Mouse (Mus musculus) forebrain, embryonic 16.5 days (tissue): ENCODE measurements at regions not wholly inside any gene's neighbourhood (a gene's known extent, or its start where the extent isn't known, plus 50 kb on each side); places are given as distances from the start of the nearest gene placed in this dataset.

ENCODE experiments used
- ATAC-seq: fragments of 200-750 bp; cut with Nextera tagmentation; 2 replicates; pipeline ENCODE4 v1.8.0; 2017; ENCODE audit warnings: mild to moderate bottlenecking, moderate library complexity
- H3K27ac ChIP-seq: fragments of 300-500 bp; sonication (generic); 2 replicates; pipeline ENCODE4 v1.5.1; 2014; ENCODE audit warnings: low read length, control low read depth
- H3K27me3 ChIP-seq: fragments of 300-500 bp; sonication (generic); replicated peaks from 2 replicates; pipeline ENCODE4 v1.6.1; 2014; ENCODE audit warnings: low read length; ENCODE audit not compliant: control insufficient read depth, insufficient read depth
- H3K36me3 ChIP-seq: fragments of 300-500 bp; sonication (generic); 2 replicates; pipeline ENCODE4 v1.6.1; 2014; ENCODE audit not compliant: control insufficient read depth, insufficient read depth
- H3K4me1 ChIP-seq: fragments of 300-500 bp; sonication (generic); replicated peaks from 2 replicates; pipeline ENCODE4 v1.6.1; 2014; ENCODE audit warnings: low read length; ENCODE audit not compliant: control insufficient read depth, insufficient read depth
- H3K4me2 ChIP-seq: fragments of 300-500 bp; sonication (generic); 2 replicates; pipeline ENCODE4 v1.6.1; 2014; ENCODE audit warnings: mild to moderate bottlenecking, low read length, control low read depth
- H3K4me3 ChIP-seq: fragments of 300-500 bp; sonication (generic); replicated peaks from 2 replicates; pipeline ENCODE4 v1.5.1; 2014; ENCODE audit warnings: mild to moderate bottlenecking, low read length, control low read depth
- H3K9ac ChIP-seq: fragments of 300-500 bp; sonication (generic); replicated peaks from 2 replicates; pipeline ENCODE4 v1.6.1; 2014; ENCODE audit warnings: low read depth, low read length, control low read depth
- H3K9me3 ChIP-seq: fragments of 300-500 bp; sonication (generic); 2 replicates; pipeline ENCODE4 v1.6.1; 2016; ENCODE audit warnings: low read length; ENCODE audit not compliant: control insufficient read depth
- WGBS: fragments of 180-500 bp; shearing (Covaris S2); extraction: QIAGEN DNeasy Blood & Tissue Kit; methylation state at CpG from one replicate; pipeline ENCODE4 v1.1.7; 2014; 5-methylcytosine and 5-hydroxymethylcytosine counted together

DNA sequence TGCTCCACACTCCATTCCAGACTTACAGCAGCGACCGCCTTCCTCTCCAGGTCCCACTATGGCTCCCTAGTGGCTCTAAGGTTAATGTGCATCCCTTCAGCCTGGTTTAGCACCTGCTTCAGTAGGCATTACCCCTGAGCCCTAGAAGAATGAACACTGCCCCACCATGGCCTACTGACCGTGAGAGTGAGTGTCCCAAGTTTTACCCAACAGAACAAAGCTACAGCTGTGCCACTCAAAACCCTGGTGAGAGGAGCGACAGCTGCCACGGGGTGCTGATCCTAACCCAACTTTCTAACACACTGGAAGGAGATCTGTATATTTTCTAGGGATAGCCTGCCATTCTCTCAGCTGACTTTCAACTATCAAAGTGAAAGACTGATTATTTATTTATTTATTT, 208.9 kb upstream of the Klf14 start:
- H3K4me1 ChIP-seq: peaks cover 30% of the 10 kb centered on the region
- 91% methylated on average over 5 of the region's 5 CpGs for WGBS
- no peaks in the 10 kb centered on the region for H3K27me3 ChIP-seq

DNA sequence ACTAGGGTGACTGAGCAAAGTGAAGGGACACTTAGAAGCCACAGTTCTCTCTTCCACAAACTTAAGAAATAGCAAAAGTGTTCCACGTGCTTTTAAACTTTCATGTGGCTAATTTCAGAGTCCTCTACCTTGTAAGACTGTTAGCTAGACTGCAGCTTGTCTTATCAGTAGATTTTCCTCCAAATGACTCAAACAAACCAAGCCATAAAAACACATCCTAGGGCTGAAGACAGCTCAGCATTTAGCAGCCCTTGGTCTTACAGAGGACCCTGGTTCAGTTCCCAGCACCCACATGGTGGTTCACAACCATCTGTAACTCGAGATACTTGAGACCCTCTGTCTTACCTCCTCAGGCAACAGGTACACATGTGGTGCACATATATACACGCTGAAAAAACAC, 209.9 kb upstream of the Klf14 start:
- no peaks in the 10 kb centered on the region for H3K36me3 ChIP-seq
- no peak overlapping the region for H3K9ac ChIP-seq
- no peak overlapping the region for H3K27ac ChIP-seq
- no peaks in the 10 kb centered on the region for H3K9me3 ChIP-seq
- H3K4me2 ChIP-seq: no peak overlapping the region
- H3K4me1 ChIP-seq: peaks cover 30% of the 10 kb centered on the region
- no peak for ATAC-seq
- H3K4me3 ChIP-seq: no peak overlapping the region
- H3K27me3 ChIP-seq: no peaks in the 10 kb centered on the region
- 91% methylated on average over 3 of the region's 3 CpGs for WGBS

More for the DNA sequence above, 208.9 kb upstream of the Klf14 start:
- Histone ChIP-seq H3K36me3 (no peaks in the 10 kb centered on the region), H3K9ac (no peak overlapping the region), H3K27ac (no peak overlapping the region), H3K4me3 (no peak overlapping the region), H3K9me3 (no peaks in the 10 kb centered on the region), H3K4me2 (no peak overlapping the region)
- ATAC-seq: no peak

DNA sequence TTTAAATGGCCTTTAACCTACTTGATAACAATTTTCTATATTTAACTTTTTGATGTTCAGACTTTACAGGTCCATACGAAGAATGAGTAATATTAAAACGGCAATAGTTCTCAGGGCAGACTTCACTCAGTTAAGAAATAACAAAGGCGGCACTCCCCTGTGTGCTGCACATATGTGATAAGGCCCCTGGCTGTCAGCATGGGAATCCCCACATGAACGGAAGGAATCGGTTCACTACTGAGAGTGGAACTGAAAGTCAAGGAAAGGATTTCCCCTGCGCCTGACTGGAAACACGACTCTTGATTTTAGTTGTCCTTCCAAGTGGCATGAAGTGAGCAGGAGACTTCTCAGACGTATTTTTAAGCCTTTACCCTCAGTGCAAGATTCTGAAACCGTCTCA, 210.5 kb upstream of the Klf14 start:
- H3K4me1 ChIP-seq: peaks cover 30% of the 10 kb centered on the region
- H3K27ac ChIP-seq: no peak overlapping the region
- H3K4me2 ChIP-seq: no peak overlapping the region
- no peaks in the 10 kb centered on the region for H3K9me3 ChIP-seq
- H3K27me3 ChIP-seq: no peaks in the 10 kb centered on the region
- H3K4me3 ChIP-seq: no peak overlapping the region
- H3K9ac ChIP-seq: no peak overlapping the region
- WGBS: 89% methylated on average over 9 of the region's 9 CpGs
- ATAC-seq: no peak
- no peaks in the 10 kb centered on the region for H3K36me3 ChIP-seq

DNA sequence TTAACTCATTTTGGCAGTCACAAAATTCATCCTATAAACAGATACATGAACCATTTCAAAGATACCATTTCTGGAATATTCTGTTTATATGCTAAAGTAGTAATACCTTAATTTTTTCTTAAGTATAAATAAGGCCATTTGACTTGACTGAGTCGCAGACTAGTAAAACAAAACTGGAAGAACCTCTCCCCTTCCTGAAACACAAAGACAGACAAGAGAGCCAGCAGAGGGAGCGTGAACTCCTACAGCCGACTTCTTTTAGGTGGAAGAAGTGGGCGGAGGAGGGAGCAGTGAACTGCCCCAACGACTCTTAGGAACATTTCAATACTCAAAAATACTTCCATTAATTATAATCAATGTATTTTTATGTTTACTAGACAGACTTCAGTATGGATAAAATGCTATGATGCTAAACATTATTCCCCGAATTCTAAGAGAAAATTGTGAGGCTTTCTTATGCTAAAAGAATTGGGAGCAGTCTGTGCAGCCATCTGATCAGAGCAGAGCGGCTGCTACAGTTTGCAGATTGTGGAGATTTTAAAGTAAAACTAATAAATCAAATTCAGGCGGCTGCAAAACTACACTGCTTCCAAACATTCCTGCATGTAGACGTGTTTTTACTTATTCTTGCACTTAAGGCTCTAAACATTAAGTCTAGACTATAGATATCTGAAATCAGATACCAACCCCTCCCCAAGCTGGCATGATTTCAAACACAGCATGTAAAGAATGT, 211.2 kb upstream of the Klf14 start:
- no peaks in the 10 kb centered on the region for H3K27me3 ChIP-seq
- no peak for ATAC-seq
- no peak overlapping the region for H3K9ac ChIP-seq
- H3K36me3 ChIP-seq: no peaks in the 10 kb centered on the region
- no peak overlapping the region for H3K27ac ChIP-seq
- H3K4me3 ChIP-seq: no peak overlapping the region
- peaks cover 30% of the 10 kb centered on the region for H3K4me1 ChIP-seq
- H3K4me2 ChIP-seq: no peak overlapping the region
- H3K9me3 ChIP-seq: no peaks in the 10 kb centered on the region
- WGBS: 52% methylated on average over 9 of the region's 9 CpGs

DNA sequence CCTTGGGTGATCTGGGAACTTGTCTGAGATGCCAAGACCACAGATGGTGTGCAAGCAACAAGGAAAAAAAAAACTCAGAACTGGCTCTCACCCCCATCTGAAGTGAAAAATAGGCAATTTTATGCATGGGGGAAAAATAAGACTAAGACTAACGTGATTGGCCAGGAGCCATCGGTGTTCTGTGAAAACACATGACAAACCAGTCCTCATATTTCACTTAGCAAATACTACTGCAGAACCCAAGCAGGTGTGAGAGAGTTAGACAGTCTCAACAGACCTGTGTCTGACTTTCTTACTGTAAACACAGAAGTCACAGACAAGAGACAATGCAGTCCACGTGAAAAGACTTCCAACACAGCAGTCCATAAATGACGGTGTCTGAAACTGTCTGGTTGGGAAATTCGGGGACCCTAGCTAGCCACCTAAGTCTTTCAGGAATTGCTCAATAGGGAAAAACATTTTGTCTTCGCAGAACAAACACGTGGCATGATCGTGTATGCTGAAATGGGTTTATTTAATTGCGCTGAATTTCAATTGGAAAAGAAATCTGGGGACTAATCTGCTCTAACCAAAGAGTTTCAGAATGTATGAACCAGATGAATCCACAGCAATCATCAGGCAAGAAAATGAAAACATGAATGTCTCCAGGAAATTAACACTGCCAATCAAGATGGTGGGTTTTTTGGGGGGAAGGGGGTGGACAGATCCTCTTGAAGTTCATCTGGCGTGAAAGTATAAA, 213.1 kb upstream of the Klf14 start:
- no peak overlapping the region for H3K4me3 ChIP-seq
- no peak overlapping the region for H3K4me2 ChIP-seq
- H3K36me3 ChIP-seq: no peaks in the 10 kb centered on the region
- peak overlapping the region; percentile 62 for H3K27ac ChIP-seq
- H3K27me3 ChIP-seq: no peaks in the 10 kb centered on the region
- H3K4me1 ChIP-seq: peaks cover 21% of the 10 kb centered on the region
- H3K9ac ChIP-seq: no peak overlapping the region
- peak; percentile 75 for ATAC-seq
- WGBS: 52% methylated on average over 10 of the region's 10 CpGs
- no peaks in the 10 kb centered on the region for H3K9me3 ChIP-seq

- H3K36me3 ChIP-seq: no peaks in the 10 kb centered on the region
- no peak for ATAC-seq
- H3K9me3 ChIP-seq: no peaks in the 10 kb centered on the region
- no peak overlapping the region for H3K9ac ChIP-seq
- H3K27me3 ChIP-seq: no peaks in the 10 kb centered on the region
- no peak overlapping the region for H3K27ac ChIP-seq
- no peak overlapping the region for H3K4me2 ChIP-seq
- H3K4me1 ChIP-seq: peaks cover 12% of the 10 kb centered on the region
- no peak overlapping the region for H3K4me3 ChIP-seq
- 75% methylated on average over 6 of the region's 6 CpGs for WGBS
These were observed 216.9 kb upstream of the Klf14 start for GRCm38 (mm10) chr6:31175769-31176168.

DNA sequence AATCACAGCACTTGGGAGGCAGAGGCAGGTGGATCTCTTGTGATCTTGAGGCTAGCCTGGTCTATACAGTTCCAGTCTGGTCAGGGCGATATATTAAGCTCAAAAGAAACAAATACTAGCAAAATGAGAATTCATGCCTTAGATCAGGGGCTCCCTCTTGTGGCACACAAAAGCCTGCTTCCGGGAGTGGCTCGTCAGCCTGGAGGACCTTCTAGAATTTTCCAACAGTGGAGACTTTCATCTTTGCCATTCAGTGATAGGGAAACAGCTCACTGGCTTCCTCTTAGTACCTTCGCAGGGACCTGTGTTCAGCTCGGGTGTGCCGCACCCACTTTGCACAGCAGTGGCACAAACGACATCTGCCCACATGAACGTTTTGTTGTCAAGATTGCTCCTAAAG, 217.5 kb upstream of the Klf14 start:
- Histone ChIP-seq H3K4me2 (no peak overlapping the region), H3K4me1 (peaks cover 9% of the 10 kb centered on the region; the same call in 1 of the 2 replicates), H3K9me3 (no peaks in the 10 kb centered on the region), H3K4me3 (no peak overlapping the region), H3K9ac (no peak overlapping the region), H3K36me3 (no peaks in the 10 kb centered on the region), H3K27ac (no peak overlapping the region), H3K27me3 (no peaks in the 10 kb centered on the region)
- WGBS: 70% methylated on average over 8 of the region's 8 CpGs
- no peak for ATAC-seq

DNA sequence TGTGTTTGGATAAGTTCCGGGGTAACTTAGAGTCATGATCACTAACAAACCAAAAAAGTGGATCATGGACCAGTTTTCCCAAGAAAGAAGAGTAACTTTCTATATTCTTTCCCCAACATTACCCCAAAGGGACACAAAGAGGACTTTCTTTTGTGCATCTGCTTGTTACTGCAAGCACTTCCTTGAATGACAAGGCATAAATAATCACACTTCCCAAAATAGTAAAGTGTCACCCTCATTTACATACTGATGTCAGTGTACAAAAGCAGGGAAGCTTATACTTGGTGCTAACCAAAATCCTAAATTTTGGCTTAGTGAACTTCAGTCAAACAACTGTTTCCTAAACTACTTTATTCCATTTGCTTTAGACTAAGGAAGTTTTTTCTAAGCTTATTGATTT, 218.0 kb upstream of the Klf14 start:
- Histone ChIP-seq H3K9me3 (no peaks in the 10 kb centered on the region), H3K9ac (no peak overlapping the region), H3K27ac (no peak overlapping the region), H3K27me3 (no peaks in the 10 kb centered on the region), H3K36me3 (no peaks in the 10 kb centered on the region), H3K4me3 (no peak overlapping the region), H3K4me1 (peaks cover 7% of the 10 kb centered on the region; the same call in 1 of the 2 replicates), H3K4me2 (no peak overlapping the region)
- WGBS: 94% methylated on average over 1 of the region's 1 CpGs
- no peak for ATAC-seq

DNA sequence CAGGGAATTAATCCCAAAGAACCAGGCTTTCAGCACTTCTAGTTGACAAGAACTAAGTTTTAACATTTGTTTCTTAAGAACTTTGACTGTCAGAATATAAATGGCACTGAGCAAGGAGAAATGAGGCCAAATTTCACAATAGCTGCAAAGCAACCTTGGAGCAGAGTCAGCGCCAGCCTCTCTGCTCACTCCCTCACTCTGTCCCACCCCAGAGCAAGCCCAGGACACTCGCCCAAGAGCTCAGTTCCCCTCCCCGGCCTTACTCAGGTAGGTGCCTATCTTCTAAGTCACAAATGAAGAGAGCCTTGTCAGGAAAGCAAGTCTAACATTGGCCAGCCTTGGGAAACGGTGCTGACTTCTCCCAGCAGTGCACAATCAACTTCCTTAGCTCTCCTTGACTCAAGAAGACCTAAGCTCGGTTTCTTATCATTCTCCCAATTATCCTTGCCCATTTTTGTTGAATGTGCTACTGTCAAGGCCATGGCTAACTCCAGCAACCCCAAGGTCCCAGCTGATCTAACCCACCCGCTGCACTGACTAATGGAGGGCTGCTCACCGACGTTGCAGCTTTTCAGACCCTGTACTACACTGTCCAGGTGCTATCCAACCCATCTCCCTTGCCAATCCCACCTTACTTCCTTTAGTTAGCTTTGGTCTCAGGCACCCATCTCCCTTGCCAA, 219.5 kb upstream of the Klf14 start:
- Histone ChIP-seq H3K9ac (no peak overlapping the region), H3K9me3 (no peaks in the 10 kb centered on the region), H3K36me3 (no peaks in the 10 kb centered on the region), H3K27me3 (no peaks in the 10 kb centered on the region), H3K27ac (no peak overlapping the region), H3K4me3 (no peak overlapping the region), H3K4me1 (no peaks in the 10 kb centered on the region), H3K4me2 (no peak overlapping the region)
- ATAC-seq: no peak
- 87% methylated on average over 8 of the region's 8 CpGs for WGBS
